Mouse (Mus musculus) liver, embryonic 11.5 days (tissue): ENCODE measurements around the gene Gm49361. TPM values are rescaled to one million over a fixed set of nuclear protein-coding genes. Genes with fewer than 3 reads are reported as not detected.

ENCODE experiments used
- ATAC-seq: fragments of 200-750 bp; cut with Nextera tagmentation; replicated peaks from 2 replicates; pipeline ENCODE4 v1.8.0; 2017; ENCODE audit warnings: moderate number of reproducible peaks, mild to moderate bottlenecking, moderate TSS enrichment, moderate library complexity; ENCODE audit not compliant: low FRiP score
- DNase-seq: peaks from one replicate; pipeline ENCODE4 v3.0.0-alpha.2; 2017; ENCODE audit warnings: low spot score
- H3K27ac ChIP-seq: fragments of 300-500 bp; sonication (generic); 2 replicates; pipeline ENCODE4 v1.5.1; 2014; ENCODE audit warnings: mild to moderate bottlenecking, low read depth, low read length, control low read depth
- H3K27me3 ChIP-seq: fragments of 300-500 bp; sonication (generic); replicated peaks from 2 replicates; pipeline ENCODE4 v1.6.1; 2014; ENCODE audit warnings: low read length, mixed read lengths; ENCODE audit not compliant: control insufficient read depth, insufficient read depth
- H3K36me3 ChIP-seq: fragments of 300-500 bp; sonication (generic); 2 replicates; pipeline ENCODE4 v1.6.1; 2014; ENCODE audit warnings: mild to moderate bottlenecking, low read length, moderate library complexity, mixed read lengths; ENCODE audit not compliant: control insufficient read depth, insufficient read depth
- H3K4me1 ChIP-seq: fragments of 300-500 bp; sonication (generic); replicated peaks from 2 replicates; pipeline ENCODE4 v1.6.1; 2014; ENCODE audit warnings: low read length, mixed read lengths; ENCODE audit not compliant: control insufficient read depth, insufficient read depth
- H3K4me2 ChIP-seq: fragments of 300-500 bp; sonication (generic); 2 replicates; pipeline ENCODE4 v1.6.1; 2014; ENCODE audit warnings: mild to moderate bottlenecking, control low read depth, moderate library complexity
- H3K4me3 ChIP-seq: fragments of 300-500 bp; sonication (generic); 2 replicates; pipeline ENCODE4 v1.5.1; 2014; ENCODE audit warnings: low read depth, low read length, control low read depth
- H3K9ac ChIP-seq: fragments of 300-500 bp; sonication (generic); 2 replicates; pipeline ENCODE4 v1.6.1; 2014; ENCODE audit warnings: low read depth, low read length, control low read depth
- H3K9me3 ChIP-seq: fragments of 300-500 bp; sonication (generic); 2 replicates; pipeline ENCODE4 v1.6.1; 2016; ENCODE audit warnings: low read length, inconsistent platforms, mixed read lengths; ENCODE audit not compliant: control insufficient read depth
- WGBS: fragments of 180-500 bp; shearing (Covaris S2); extraction: QIAGEN DNeasy Blood & Tissue Kit; methylation state at CpG from one replicate; pipeline ENCODE4 v1.1.7; 2014; 5-methylcytosine and 5-hydroxymethylcytosine counted together
- polyA plus RNA-seq: library from polyadenylated mRNA; unstranded; fragments of >200 nt; fragmentation: Nextera tagmentation; extraction: Ambion mirVana; gene quantifications from 2 replicates; pipeline ENCODE4 v1.2.1, GENCODE M21; 2014

Gene Gm49361
- polyA plus RNA-seq, 1 experiment from 2014 or later: not detected

- ATAC-seq: no peak
- 90% methylated on average over 4 of the region's 4 CpGs for WGBS
- H3K9me3 ChIP-seq: no peaks in the 10 kb centered on the region
These were observed 29.2 kb downstream of the Gm49361 start for GRCm38 (mm10) chr14:57716601-57717245.

DNA sequence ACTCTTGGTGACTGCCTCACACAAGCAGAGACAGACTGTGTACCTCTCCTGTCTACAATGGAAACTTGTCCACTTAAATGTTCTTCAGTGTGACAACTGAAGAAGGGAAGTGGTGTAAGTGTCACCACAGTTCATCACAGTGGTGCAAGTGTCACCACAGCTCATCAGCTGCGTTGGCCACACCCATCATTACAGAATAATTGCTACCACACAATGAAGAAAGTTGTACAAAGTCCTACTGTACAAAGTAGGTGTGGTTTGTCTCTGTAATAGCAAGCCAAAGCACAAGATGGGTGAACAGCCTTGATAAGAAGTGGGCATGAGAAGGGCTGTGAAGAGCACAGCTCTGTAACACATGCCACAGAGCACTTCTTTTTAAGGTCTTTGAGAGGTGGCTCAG, 33.0 kb downstream of the Gm49361 start:
- H3K9me3 ChIP-seq: no peaks in the 10 kb centered on the region
- H3K27me3 ChIP-seq: no peaks in the 10 kb centered on the region
- H3K4me3 ChIP-seq: no peak overlapping the region
- H3K36me3 ChIP-seq: peaks cover 3% of the 10 kb centered on the region; the same call in 1 of the 2 replicates
- DNase-seq: no peak
- H3K27ac ChIP-seq: no peak overlapping the region
- no peak overlapping the region for H3K9ac ChIP-seq
- 73% methylated on average over 1 of the region's 1 CpGs for WGBS
- peaks cover 12% of the 10 kb centered on the region for H3K4me1 ChIP-seq
- no peak for ATAC-seq
- no peak overlapping the region for H3K4me2 ChIP-seq

More at GRCm38 (mm10) chr14:57716601-57717245, 29.2 kb downstream of the Gm49361 start:
- no peaks in the 10 kb centered on the region for H3K27me3 ChIP-seq
- no peak overlapping the region for H3K4me3 ChIP-seq
- H3K4me2 ChIP-seq: no peak overlapping the region
- no peak overlapping the region for H3K9ac ChIP-seq
- H3K36me3 ChIP-seq: peaks cover 3% of the 10 kb centered on the region; the same call in 1 of the 2 replicates
- no peak overlapping the region for H3K27ac ChIP-seq
- H3K4me1 ChIP-seq: peaks cover 8% of the 10 kb centered on the region
- no peak for DNase-seq

DNA sequence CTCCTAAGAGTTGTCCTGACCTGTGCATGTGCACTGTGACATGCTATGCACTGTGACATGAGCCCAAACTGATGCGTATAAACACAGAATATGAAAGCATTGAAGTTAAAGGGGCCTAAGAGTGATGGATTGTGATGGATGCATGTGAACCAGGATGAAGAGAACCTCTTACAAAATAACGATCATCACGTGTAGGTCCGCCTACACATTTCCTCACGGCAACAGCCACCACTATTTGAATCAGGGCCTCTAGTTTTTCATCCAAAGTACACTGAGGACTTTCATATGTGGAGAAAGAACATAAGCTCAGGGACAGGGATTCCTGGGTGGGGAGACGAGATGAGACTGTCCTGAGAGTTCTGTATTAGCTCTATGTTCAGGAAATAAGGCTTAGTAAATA, 34.8 kb downstream of the Gm49361 start:
- Histone ChIP-seq H3K4me2 (no peak overlapping the region), H3K9ac (no peak overlapping the region), H3K36me3 (no peaks in the 10 kb centered on the region), H3K9me3 (no peaks in the 10 kb centered on the region), H3K27me3 (no peaks in the 10 kb centered on the region), H3K27ac (no peak overlapping the region), H3K4me1 (peaks cover 16% of the 10 kb centered on the region), H3K4me3 (no peak overlapping the region)
- DNase-seq (no peak), ATAC-seq (no peak)
- 88% methylated on average over 6 of the region's 6 CpGs for WGBS

GRCm38 (mm10) chr14:57709171-57709570, 36.7 kb downstream of the Gm49361 start:
- WGBS: 81% methylated on average over 10 of the region's 10 CpGs
- no peak for ATAC-seq
- peaks cover 16% of the 10 kb centered on the region for H3K4me1 ChIP-seq

GRCm38 (mm10) chr14:57708580-57708979, 37.3 kb downstream of the Gm49361 start:
- H3K36me3 ChIP-seq: no peaks in the 10 kb centered on the region
- no peaks in the 10 kb centered on the region for H3K27me3 ChIP-seq
- ATAC-seq (no peak), DNase-seq (no peak)
- no peak overlapping the region for H3K4me3 ChIP-seq
- no peaks in the 10 kb centered on the region for H3K9me3 ChIP-seq
- no peak overlapping the region for H3K27ac ChIP-seq
- peaks cover 16% of the 10 kb centered on the region for H3K4me1 ChIP-seq
- no peak overlapping the region for H3K4me2 ChIP-seq
- no peak overlapping the region for H3K9ac ChIP-seq
- WGBS: 76% methylated on average over 7 of the region's 7 CpGs

More at GRCm38 (mm10) chr14:57709171-57709570, 36.7 kb downstream of the Gm49361 start:
- H3K9me3 ChIP-seq: no peaks in the 10 kb centered on the region
- no peaks in the 10 kb centered on the region for H3K27me3 ChIP-seq
- H3K9ac ChIP-seq: no peak overlapping the region
- H3K4me2 ChIP-seq: no peak overlapping the region
- H3K27ac ChIP-seq: no peak overlapping the region
- no peak overlapping the region for H3K4me3 ChIP-seq
- DNase-seq: no peak
- H3K36me3 ChIP-seq: no peaks in the 10 kb centered on the region

GRCm38 (mm10) chr14:57707100-57707893, 38.6 kb downstream of the Gm49361 start:
- ATAC-seq (peak; percentile 48; the same call in 1 of the 2 replicates), DNase-seq (no peak)
- H3K4me2 ChIP-seq: no peak overlapping the region
- no peak overlapping the region for H3K9ac ChIP-seq
- no peaks in the 10 kb centered on the region for H3K36me3 ChIP-seq
- WGBS: 76% methylated on average over 18 of the region's 18 CpGs
- no peak overlapping the region for H3K4me3 ChIP-seq
- H3K4me1 ChIP-seq: peaks cover 8% of the 10 kb centered on the region
- H3K9me3 ChIP-seq: no peaks in the 10 kb centered on the region
- H3K27me3 ChIP-seq: no peaks in the 10 kb centered on the region
- H3K27ac ChIP-seq: no peak overlapping the region

DNA sequence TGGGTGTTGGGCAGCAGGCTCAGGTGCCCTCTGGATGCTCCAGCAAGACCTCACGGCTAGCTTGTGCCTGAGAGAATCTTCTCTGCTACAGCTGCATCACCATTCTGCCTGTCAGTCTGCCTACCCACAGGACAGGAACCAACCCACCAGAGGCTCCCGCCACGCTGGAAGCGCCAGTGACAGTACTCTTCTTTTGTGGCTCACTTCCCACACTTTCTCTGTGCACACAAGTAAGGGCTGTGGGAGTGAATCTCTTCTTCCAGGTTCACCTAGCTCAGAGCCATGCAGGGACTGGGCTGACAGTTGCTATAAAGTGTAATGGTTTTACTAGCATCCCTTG, 39.2 kb downstream of the Gm49361 start:
- peaks cover 8% of the 10 kb centered on the region for H3K4me1 ChIP-seq
- no peak overlapping the region for H3K4me2 ChIP-seq
- no peak overlapping the region for H3K9ac ChIP-seq
- no peak for DNase-seq
- no peaks in the 10 kb centered on the region for H3K27me3 ChIP-seq
- no peaks in the 10 kb centered on the region for H3K36me3 ChIP-seq
- no peaks in the 10 kb centered on the region for H3K9me3 ChIP-seq
- no peak overlapping the region for H3K4me3 ChIP-seq
- 78% methylated on average over 4 of the region's 4 CpGs for WGBS
- H3K27ac ChIP-seq: no peak overlapping the region
- ATAC-seq: no peak

DNA sequence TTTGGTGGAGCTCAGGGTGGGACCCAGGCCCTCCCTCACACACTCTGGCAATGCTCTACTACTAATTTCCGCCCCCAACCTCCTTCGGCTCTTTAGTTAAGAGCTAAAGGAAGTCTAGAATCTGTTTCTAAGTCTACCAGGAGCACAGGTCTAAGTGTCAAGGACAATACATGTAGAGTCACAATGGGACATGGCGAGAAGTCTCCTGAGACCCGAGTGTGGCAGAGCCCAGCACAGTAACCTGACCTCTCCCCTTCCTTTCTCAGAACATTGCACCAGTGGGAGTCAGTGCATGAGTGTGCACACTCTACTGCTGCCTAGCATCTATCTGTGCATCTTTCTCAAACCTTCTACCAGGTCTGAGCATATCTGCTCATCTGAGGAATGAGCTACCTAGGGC, 40.1 kb downstream of the Gm49361 start:
- Histone ChIP-seq H3K4me3 (no peak overlapping the region), H3K36me3 (no peaks in the 10 kb centered on the region), H3K4me1 (peaks cover 7% of the 10 kb centered on the region), H3K27ac (no peak overlapping the region), H3K27me3 (no peaks in the 10 kb centered on the region), H3K4me2 (no peak overlapping the region), H3K9ac (no peak overlapping the region), H3K9me3 (no peaks in the 10 kb centered on the region)
- no peak for DNase-seq
- ATAC-seq: no peak
- WGBS: 85% methylated on average over 4 of the region's 4 CpGs

GRCm38 (mm10) chr14:57705075-57705474, 40.8 kb downstream of the Gm49361 start:
- Histone ChIP-seq H3K36me3 (no peaks in the 10 kb centered on the region; the same call in 1 of the 2 replicates), H3K9me3 (no peaks in the 10 kb centered on the region), H3K27ac (no peak overlapping the region), H3K4me3 (no peak overlapping the region), H3K4me1 (peaks cover 4% of the 10 kb centered on the region), H3K9ac (no peak overlapping the region), H3K4me2 (no peak overlapping the region), H3K27me3 (no peaks in the 10 kb centered on the region)
- ATAC-seq (no peak), DNase-seq (no peak)
- 78% methylated on average over 4 of the region's 4 CpGs for WGBS
